Mouse (Mus musculus): Measurements from ENCODE around the gene Ccr1l1.
A peak's percentile ranks its signal among the peaks of the same experiment; 100 is the strongest.

The Ccr1l1 gene

DNA sequence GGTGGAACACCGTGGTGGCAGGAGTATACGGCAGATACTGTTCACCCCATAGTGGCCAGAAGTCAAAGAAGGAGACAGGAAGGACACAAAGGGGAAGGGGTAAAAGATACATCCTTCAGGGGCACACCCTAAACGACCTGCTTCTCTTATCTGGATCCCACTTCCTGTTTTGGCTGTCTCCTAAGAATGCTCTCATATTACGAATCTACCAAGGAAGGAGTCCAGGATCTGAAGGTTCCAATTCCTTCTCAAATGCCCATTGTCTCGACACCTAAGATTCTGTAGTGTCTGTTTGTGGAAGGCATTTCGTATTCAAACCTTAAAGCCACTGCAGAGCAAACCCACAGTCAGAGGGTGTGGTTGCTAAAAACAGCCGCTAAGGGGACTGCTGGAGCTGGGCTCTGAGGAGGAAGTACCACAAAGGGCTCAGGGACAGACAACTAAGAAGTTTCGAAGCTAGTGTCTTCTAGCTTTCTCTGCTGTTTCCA, 49.4 kb downstream of the Ccr1l1 start:
- peak; percentile 39 for DNase-seq (ENCODE audit: low read depth, low spot score)

DNA sequence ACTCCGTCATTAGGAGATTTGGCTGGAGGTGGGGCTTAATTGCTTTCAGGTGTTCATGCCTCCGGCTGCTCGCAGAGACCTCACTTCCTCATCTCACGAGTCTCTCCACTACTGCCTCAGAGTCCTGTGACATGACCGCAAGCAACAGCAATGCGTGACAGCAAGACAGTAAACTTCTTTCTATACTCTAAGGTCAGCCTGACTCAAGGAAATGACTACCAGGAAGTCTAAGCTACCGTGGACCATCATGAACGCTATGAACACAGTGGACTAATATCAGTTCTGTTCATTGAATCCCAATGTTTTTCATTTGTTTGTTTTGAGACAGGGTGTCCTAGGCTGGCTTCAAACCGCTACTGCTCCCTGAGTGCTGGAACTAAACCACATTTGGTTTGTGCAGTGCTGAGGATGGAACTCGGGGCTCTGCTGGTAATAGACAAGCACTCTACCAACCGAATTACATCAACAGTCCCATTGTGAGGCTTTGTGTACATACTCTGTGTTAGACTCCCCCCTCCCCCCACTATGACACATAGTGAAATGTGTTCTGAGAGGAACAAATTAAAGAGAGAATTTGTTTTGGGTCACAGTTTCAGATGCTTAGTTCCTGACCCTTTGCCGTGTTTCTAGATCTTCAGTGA, 50.0 kb downstream of the Ccr1l1 start:
- DNase-seq (ENCODE audit: low read depth, low spot score): peak; percentile 20

DNA sequence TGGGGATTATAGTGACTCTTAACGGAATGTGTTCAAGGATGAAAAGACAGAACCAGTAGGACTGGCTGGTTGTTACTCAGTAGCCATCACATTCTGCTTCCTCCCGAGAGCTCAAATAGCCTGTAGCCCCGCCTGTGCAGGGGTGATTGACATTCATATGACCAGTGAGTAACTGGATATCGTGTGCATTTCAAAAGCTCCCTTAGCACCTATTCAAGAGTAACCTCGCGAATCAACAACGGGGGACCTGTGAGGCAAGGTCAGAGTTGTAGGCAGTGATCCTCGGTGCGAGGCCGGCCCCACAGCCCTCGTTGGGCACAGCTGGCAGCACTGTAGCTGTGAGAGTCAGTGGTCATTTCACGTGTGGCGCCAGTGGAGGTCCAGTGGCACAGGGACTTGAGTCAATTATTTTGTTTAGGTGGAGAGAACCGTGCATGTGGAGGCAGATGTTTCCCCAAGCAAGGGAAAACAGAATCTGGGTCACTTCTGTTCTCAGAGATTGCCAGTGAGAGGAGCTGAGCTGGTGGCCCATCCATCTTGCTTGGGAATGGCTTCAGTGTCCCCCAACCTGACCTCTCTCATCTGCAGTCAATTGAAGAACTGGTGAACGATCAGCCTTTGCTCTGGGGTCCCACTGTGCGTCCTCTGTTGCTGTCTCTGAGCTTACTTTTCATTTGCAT, 50.8 kb downstream of the Ccr1l1 start:
- no peak for DNase-seq (ENCODE audit: low read depth, low spot score)

Data from brain, adult 2 months (tissue).